9 mouse cellular contexts compared by ENCODE assay signal in the genomic region with DNA sequence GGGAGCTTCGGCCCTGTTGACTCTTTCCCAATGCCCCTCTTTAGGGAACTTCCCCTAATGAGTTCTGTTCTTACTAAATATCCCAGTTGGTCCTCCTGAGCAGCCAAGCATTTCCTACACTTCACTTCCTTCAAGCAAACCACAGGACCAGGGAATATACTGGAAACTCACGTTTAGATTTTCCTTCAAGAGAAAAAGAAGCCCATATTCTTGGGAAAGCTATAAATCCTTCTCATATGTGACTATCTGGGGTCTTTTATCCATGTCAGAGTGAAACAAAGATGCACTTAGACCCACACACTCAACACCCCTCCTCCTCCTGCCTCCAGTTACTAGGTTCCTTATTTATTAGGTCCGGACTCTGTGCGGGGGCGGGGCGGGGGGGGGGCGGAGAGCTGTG. TPM values are rescaled to one million over a fixed set of nuclear protein-coding genes. Genes with fewer than 3 reads are reported as not detected.
A peak's percentile ranks its signal among the peaks of the same experiment; 100 is the strongest.
DNase-seq lines count a peak whose midpoint lies in the region; ATAC-seq and TF ChIP-seq lines count a peak whose summit lies in the region.
"Had no signal": no experiment of that assay in that cellular context is flagged by ENCODE, and none has a peak within 500 bp of the region (broad histone marks: within the 10 kb centered on the region; RNA-seq: fewer than 3 reads in every experiment).

No protein-coding gene starts in this region.

- H3K9ac ChIP-seq in liver, embryonic 11.5 days (ENCODE audit: low read depth, low read length) = no peak overlapping the region
- H3K9ac ChIP-seq in forebrain, embryonic 16.5 days (replicated peaks; ENCODE audit: low read depth, low read length) = peak overlapping the region; percentile 70
- no peak overlapping the region for H3K9ac ChIP-seq in limb, embryonic 12.5 days (replicated peaks)

- intact Hi-C loops in gastrocnemius, postnatal 36 days (cut with DNase I) = no loop called here

- peaks cover 10% of the 10 kb centered on the region for H3K27me3 ChIP-seq in liver, embryonic 11.5 days (replicated peaks; ENCODE audit: control insufficient read depth, insufficient read depth, low read length)
- no peaks in the 10 kb centered on the region for H3K27me3 ChIP-seq in forebrain, embryonic 16.5 days (replicated peaks; ENCODE audit: control insufficient read depth, insufficient read depth, low read length)
- peaks cover 22% of the 10 kb centered on the region for H3K27me3 ChIP-seq in limb, embryonic 12.5 days

- H3K27ac ChIP-seq in liver, embryonic 11.5 days (ENCODE audit: low read depth, low read length) = no peak overlapping the region
- H3K27ac ChIP-seq in forebrain, embryonic 16.5 days (ENCODE audit: low read length) = no peak overlapping the region
- H3K27ac ChIP-seq in limb, embryonic 12.5 days = no peak overlapping the region
- peak overlapping the region; percentile 83 for H3K27ac ChIP-seq in olfactory bulb, adult 2 months (ENCODE audit: insufficient read depth, low read depth, low read length)
- H3K27ac ChIP-seq: macrophage had no signal

- no peaks in the 10 kb centered on the region for H3K9me3 ChIP-seq in liver, embryonic 11.5 days (ENCODE audit: control insufficient read depth, low read length)
- H3K9me3 ChIP-seq in forebrain, embryonic 16.5 days (ENCODE audit: control insufficient read depth, low read length) = no peaks in the 10 kb centered on the region
- no peaks in the 10 kb centered on the region for H3K9me3 ChIP-seq in limb, embryonic 12.5 days

- peak overlapping the region; percentile 54 for H3K4me2 ChIP-seq in liver, embryonic 11.5 days
- H3K4me2 ChIP-seq in forebrain, embryonic 16.5 days (ENCODE audit: low read length) = peak overlapping the region; percentile 69
- H3K4me2 ChIP-seq in limb, embryonic 12.5 days = peak overlapping the region; percentile 85

- ATAC-seq in liver, embryonic 11.5 days (replicated peaks; ENCODE audit: low FRiP score) = no peak
- ATAC-seq in forebrain, embryonic 16.5 days = no peak
- no peak for ATAC-seq in limb, embryonic 12.5 days (ENCODE audit: insufficient number of reproducible peaks, insufficient read depth, low FRiP score, low TSS enrichment, low read depth)

- no peak for DNase-seq in liver, embryonic 11.5 days (ENCODE audit: low spot score)
- DNase-seq in liver = no peak
- no peak for DNase-seq in gastrocnemius, postnatal 36 days
- no peak for DNase-seq in adrenal gland, postnatal 10 days

- WGBS in liver, embryonic 11.5 days = 8% methylated on average over 7 of the region's 7 CpGs
- WGBS in forebrain, embryonic 16.5 days = under 1% methylated on average over 7 of the region's 7 CpGs
- 6% methylated on average over 7 of the region's 7 CpGs for WGBS in limb, embryonic 12.5 days
- 5% methylated on average over 7 of the region's 7 CpGs for WGBS in olfactory bulb, adult 2 months

- no peaks in the 10 kb centered on the region for H3K36me3 ChIP-seq in liver, embryonic 11.5 days (ENCODE audit: control insufficient read depth, insufficient read depth, low read length)
- no peaks in the 10 kb centered on the region for H3K36me3 ChIP-seq in forebrain, embryonic 16.5 days (ENCODE audit: control insufficient read depth, insufficient read depth)
- no peaks in the 10 kb centered on the region for H3K36me3 ChIP-seq in limb, embryonic 12.5 days

- H3K4me1 ChIP-seq in liver, embryonic 11.5 days (replicated peaks; ENCODE audit: control insufficient read depth, insufficient read depth, low read length) = no peaks in the 10 kb centered on the region
- H3K4me1 ChIP-seq in forebrain, embryonic 16.5 days (replicated peaks; ENCODE audit: control insufficient read depth, insufficient read depth, low read length) = peaks cover 31% of the 10 kb centered on the region
- H3K4me1 ChIP-seq in limb, embryonic 12.5 days (replicated peaks) = peaks cover 20% of the 10 kb centered on the region
- H3K4me1 ChIP-seq in olfactory bulb, adult 2 months (ENCODE audit: control insufficient read depth, insufficient read depth, low read length) = peaks cover 12% of the 10 kb centered on the region

- TF ChIP-seq POLR2A in olfactory bulb, adult 2 months (IDR thresholded peaks at IDR 0.05; ENCODE audit: insufficient read depth, low read depth, low read length) = no peak

- H3K4me3 ChIP-seq in liver, embryonic 11.5 days (ENCODE audit: low read depth, low read length) = 0 out of 2 replicates have a peak overlapping the region, but pooled peaks have one; percentile 44
- H3K4me3 ChIP-seq in forebrain, embryonic 16.5 days (replicated peaks; ENCODE audit: low read length) = peak overlapping the region; percentile 53
- H3K4me3 ChIP-seq in limb, embryonic 12.5 days (replicated peaks) = peak overlapping the region; percentile 52
- peak overlapping the region; percentile 52 for H3K4me3 ChIP-seq in olfactory bulb, adult 2 months (ENCODE audit: insufficient read depth, low read depth, low read length)

- no peak for TF ChIP-seq CTCF in olfactory bulb, adult 2 months (IDR thresholded peaks at IDR 0.05; ENCODE audit: insufficient read depth, low read depth, low read length)

RNA-seq across cellular contexts. Expression of a gene that starts 6.5 kb away (rescaled TPM):
- polyA plus RNA-seq in liver, embryonic 11.5 days (2014; fragmentation: Nextera tagmentation; extraction: Ambion mirVana) = 0.53 TPM in 2 replicates
- polyA plus RNA-seq in forebrain, embryonic 16.5 days (2015; fragmentation: Nextera tagmentation; extraction: Ambion mirVana) = 35.6 and 38.5 TPM in 2 replicates
- polyA plus RNA-seq in limb, embryonic 12.5 days (2016; fragmentation: Nextera tagmentation; extraction: Ambion mirVana) = 1.9 and 2.0 TPM in 2 replicates
- 69.6 TPM in 1 of 2 replicates, not detected in the other for polyA plus RNA-seq in olfactory bulb, adult 2 months (2012; ENCODE audit: insufficient read depth, insufficient read length, low replicate concordance, missing spikeins)
- total RNA-seq in gastrocnemius, postnatal 36 days (2021) = under 1 TPM; 0.10 to 0.35 TPM
- total RNA-seq in adrenal gland, postnatal 10 days (2021) = 1 to 10 TPM; 1.5 to 3.0 TPM
- polyA plus RNA-seq: macrophage; spleen, adult 2 months had no signal

Comparison
In these comparisons a context has a peak if more than half of its experiments do, and no peak if none do; other contexts are left out.
1. RNA of a gene that starts 6.5 kb away (polyA plus RNA-seq): 69.6 TPM in olfactory bulb, adult 2 months and 35.6 to 38.5 TPM in forebrain, embryonic 16.5 days; 1.9 to 2.0 TPM in limb, embryonic 12.5 days and 0.53 TPM in liver, embryonic 11.5 days; every median in the first group is over 10 times any median in the second.
2. Peak in every context shown above with its lines, with median percentiles within 50 percentile points of each other: H3K4me2 ChIP-seq and H3K4me3 ChIP-seq.